Mouse (Mus musculus) gastrocnemius, postnatal 36 days (tissue): Measurements from ENCODE around the gene Ccsap. TPM values are rescaled to one million over a fixed set of nuclear protein-coding genes. Genes with fewer than 3 reads are reported as not detected.
"Not testable (repeated sequence)": the region's sequence is repeated elsewhere in the genome, so short reads cannot be mapped to it uniquely, and the experiment has no call there.

Source experiments
- DNase-seq, 2 experiments: peaks; one replicate each; pipeline ENCODE4 v3.0.0; 2022
- intact Hi-C: fragments of 180-260 bp; cut with DNase I; formaldehyde crosslinking; loops from one replicate; pipeline ENCODE4 v1.15.1; 2025
- total RNA-seq, 2 experiments: library from RNA; stranded (reverse); gene quantifications; 2 replicates each; pipeline ENCODE4 v1.2.3; 2021

Ccsap gene
- total RNA-seq, 2 experiments from 2014 or later, result 0.54 to 0.66 TPM

GRCm38 (mm10) chr8:123842086-123842485 is 17.9 kb downstream of the Ccsap start:
- intact Hi-C loops, result no loop called here
- no peak for DNase-seq

DNA sequence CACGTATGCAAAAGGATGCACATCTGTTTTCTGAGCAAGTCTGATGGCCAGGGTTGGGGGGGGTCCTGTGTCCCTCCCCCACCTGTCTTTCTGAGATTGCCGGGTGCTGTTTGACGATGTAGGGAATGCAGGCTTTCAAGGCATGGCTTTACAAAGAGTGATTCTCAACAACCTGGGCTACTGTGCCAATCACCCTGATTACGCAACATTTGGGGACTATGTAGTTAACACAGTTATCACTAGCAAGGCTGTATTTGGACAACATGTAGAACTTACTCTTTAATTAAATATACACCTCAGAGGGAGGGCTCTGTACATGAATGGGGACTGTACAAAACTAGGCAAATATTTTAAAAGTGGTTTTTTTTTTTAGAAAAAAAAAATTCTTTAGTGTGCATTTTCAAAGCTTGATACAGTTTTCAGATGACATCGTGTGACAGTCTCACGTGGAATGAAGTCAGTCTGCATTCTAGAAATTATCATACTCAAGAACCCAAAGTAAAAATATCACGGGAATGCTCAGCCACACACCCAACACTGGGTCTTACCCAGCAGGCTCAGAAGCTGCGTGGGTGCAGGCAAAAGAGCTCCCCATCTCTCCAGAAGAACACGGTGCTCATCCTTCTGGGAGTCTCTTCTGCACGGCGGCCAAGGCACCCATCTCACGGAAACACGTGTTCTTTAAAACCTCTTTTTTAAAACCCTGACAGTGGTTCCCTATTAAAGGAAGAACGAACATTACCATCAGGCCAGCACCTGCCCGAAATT is 19.2 kb downstream of the Ccsap start:
- no peak for DNase-seq
- intact Hi-C loops, result no loop called here

DNA sequence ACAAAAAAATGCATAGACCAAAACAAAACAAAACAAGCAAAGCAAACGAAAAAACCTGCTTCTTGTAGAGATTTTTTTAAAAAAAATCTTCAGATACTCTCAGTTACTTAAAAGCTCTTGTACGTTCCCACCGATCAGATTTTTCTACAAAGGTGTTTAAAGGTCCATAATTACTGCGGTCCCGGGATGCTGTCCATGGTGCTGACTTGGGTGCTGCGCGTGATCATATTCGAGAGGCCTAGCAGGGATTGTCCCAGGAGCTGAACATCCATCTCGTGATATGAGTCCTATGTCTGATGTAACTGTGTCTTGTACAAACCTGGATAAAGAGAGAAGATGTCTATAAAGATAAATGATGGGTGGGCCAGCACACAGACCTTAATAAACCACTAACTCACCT is 21.5 kb downstream of the Ccsap start:
- intact Hi-C loops, result no loop called here
- DNase-seq, result no peak

GRCm38 (mm10) chr8:123836354-123836753 is 23.7 kb downstream of the Ccsap start:
- intact Hi-C loops, result no loop called here
- no peak for DNase-seq

DNA sequence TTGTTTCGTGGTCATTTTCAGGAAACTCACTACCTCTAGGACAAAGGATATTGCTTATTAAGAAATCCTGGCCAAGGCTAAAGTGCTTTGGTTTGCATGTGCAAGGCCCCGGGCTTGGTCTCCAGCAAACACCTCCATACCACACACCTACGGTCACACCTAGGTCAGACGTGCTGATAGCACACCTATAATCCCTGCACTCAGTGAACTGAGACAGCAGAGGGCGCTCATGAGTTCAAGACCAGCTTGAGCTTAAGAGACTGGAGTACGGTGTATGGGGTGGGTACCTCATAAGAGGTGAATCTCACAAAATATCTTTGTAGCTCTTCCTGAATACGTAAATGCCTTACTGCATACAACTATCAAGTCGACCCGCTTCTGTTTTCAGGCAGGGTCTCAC is 24.6 kb downstream of the Ccsap start:
- intact Hi-C loops, result no loop called here
- peak in 1 of 2 experiments; percentile 49 for DNase-seq

DNA sequence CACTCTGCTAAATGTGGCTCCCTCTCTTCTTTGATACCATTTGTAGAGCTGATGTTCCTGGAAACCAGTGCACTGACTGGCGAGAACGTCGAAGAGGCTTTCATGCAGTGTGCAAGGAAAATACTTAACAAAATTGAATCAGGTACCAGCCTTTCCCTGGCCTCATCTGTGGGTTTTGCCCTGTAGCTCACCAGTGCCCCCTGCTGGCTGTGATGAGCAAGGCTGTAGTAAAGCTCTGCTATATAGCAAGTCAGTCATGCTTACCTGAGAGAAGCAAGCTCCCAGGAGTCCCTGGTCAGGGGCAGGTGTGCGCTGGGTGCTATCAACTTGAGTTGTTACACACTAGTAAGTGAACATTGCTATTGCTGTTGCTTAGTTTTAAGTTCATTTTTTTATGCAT is 27.3 kb downstream of the Ccsap start:
- intact Hi-C loops, result loop anchor here (1.0 kb wide), 1 partner anchor 43 kb away; no protein-coding TSS in a partner anchor

DNA sequence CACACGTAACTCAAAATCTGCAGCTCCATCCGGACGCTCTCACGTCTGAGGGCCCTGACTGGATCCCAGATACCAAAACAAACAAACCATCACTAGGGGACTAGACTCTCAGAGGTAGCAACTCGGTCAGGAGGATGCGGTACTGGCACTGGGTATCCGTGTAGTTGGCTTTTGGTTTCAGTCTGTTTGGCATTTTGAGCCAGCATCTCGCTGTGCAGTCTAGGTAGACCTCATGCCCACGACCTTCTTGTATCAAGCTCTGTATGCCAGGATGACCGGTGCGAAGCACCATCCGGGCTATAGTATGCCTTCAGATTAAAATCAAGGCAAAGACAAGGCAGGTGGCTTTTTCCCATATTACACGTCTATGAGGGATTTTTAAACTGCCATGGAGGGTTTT is 32.5 kb downstream of the Ccsap start:
- intact Hi-C loops, result no loop called here
- no peak for DNase-seq

More for the DNA sequence above, 27.3 kb downstream of the Ccsap start:
- DNase-seq, result peak; percentile 47 to 56

DNA sequence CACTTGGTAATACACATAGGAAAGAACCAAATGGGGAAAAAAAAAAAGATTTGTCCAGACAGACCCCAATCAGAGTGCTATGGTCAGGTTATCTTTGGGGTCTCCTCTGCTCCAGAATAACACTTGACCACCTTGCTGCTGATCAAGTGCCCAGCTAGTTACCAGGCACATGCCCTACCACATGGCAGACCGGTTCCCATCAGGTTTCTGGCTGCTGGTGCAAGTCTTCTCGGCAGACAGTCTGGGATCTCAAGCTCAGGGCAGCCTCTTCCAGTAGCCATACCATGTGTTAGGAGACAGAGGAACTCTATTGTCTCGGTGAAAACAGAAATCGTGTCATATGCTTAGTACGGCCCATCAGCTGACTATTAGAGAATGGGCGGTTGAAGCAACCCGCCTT is 33.3 kb downstream of the Ccsap start:
- DNase-seq, result no peak
- intact Hi-C loops, result no loop called here

DNA sequence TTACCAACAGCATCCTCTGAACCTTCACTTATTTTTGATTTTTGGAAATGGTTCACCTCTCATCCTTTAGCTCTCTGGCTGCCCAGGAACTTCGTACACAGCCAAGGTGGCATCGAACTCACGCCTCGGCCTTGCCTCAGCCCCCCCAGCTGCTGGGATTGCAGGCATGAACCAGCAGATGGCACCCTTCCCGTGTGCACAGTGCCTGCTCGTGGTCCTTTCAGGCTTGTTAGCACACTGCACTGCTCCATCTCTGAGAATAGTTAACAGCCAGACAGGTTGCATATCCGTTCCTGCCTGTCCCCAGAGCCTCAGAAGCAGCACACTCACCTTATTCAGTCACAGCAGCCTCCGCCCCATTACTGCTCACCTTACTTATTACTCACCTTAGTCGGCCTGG is 34.0 kb downstream of the Ccsap start:
- intact Hi-C loops, result no loop called here
- no peak for DNase-seq

GRCm38 (mm10) chr8:123823532-123824123 is 36.4 kb downstream of the Ccsap start:
- DNase-seq, result no peak

DNA sequence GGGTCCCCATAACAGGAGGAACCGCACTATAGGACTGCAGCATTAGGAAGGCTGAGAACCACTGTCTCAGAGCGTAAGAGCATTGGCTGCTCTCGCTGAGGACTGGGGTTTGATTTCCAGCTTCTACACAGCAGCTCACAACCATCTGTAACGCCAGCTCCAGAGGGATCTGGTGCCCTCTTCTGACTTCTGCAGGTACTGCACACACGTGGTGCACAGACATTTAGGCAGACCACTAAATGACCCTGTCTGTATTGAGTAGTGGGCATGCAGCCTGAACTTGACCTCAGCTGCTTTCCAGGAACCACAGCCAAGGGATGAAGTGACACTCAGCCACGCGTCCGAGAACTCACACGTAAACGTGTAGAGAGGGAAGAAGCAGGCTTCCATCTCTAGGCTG is 36.9 kb downstream of the Ccsap start:
- intact Hi-C loops, result no loop called here
- DNase-seq, result no peak

More at GRCm38 (mm10) chr8:123823532-123824123, 36.4 kb downstream of the Ccsap start:
- intact Hi-C loops, result no loop called here

GRCm38 (mm10) chr8:123820780-123821179 is 39.2 kb downstream of the Ccsap start:
- no peak for DNase-seq
- intact Hi-C loops, result no loop called here

DNA sequence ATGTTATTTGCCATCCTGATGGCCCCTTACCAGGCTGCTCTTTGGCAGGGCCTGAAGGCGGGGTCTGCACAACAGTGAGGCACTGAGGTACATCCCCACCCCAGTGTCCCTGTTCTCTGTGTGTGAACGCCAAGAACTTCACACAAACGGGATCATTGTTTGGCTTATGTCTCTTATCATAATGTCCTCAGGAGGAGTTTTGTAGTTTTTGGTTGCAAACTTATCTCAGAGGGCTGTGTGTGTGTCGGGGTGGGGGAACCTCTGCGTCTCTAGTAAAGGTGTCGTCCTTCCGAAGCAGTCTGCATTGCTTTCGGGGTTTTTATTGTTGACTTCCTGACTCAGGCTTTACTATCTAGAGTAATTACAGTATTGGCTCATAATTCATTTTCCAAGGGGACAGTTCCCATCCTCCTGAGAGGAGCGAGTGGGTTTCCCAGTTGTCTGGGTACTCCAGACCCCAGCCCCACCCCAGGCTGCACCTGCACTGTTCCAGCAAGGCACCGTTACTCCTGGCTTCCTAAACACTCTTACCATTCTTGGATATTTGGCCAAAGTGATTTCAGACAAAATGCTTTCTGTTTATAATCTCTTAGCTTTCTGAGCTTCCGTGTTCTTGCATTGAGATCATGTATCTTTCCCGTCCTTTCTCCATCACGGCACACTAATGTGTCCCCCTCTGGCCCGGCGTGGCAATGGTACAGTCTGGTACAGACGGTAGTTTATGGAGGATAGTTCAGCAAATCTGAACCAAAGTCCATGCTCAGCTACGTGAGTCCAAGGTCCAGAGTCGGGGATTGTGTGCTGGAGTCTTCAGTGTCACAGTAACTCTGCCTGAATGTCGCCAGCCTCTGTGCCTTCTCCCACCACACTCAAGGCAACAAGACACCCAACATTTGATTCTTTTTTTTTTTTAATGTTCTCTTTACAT is 40.1 kb downstream of the Ccsap start:
- DNase-seq, result no peak
- intact Hi-C loops, result no loop called here

DNA sequence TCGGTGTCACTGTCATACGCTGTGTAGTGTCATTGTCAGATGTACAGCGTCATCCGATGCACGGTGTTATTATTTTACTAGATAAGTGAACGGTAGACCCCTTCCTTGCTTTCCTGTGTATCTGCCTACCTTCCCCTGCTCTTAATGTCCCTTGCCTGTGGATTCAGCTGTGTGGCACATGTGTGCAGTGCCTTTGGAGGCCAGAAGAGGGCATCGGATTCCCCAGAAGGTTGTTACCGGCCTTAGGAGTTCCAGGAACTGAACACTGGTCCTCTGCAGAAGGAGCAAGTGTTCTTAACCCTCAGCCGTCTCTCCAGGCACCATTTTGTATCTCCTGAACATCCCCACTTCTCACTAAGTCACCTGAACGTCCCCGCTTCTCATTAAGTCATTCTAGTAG is 42.3 kb downstream of the Ccsap start:
- intact Hi-C loops, result no loop called here
- no peak for DNase-seq

GRCm38 (mm10) chr8:123816939-123817338 is 43.1 kb downstream of the Ccsap start:
- DNase-seq, result no peak
- intact Hi-C loops, result no loop called here

DNA sequence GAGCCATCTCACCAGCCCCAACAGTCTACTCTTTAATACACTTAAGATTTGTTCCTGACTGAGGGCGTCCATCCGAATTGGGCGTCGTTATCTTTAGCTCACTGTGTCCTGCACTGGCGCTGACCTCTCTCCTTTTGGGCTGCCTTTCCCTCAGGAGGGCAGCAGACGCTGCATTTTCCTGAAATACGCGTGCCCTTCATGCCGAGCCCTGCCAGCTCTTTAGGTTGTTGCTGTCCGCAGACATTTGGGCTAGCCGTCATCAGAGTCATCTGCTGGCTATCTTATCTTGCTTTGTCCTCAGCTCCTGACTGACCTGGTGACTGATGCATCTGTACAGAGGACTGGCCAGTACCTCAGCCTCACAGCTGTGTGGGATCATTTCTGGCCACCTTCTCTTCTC is 44.7 kb downstream of the Ccsap start:
- DNase-seq, result no peak
- intact Hi-C loops, result no loop called here

DNA sequence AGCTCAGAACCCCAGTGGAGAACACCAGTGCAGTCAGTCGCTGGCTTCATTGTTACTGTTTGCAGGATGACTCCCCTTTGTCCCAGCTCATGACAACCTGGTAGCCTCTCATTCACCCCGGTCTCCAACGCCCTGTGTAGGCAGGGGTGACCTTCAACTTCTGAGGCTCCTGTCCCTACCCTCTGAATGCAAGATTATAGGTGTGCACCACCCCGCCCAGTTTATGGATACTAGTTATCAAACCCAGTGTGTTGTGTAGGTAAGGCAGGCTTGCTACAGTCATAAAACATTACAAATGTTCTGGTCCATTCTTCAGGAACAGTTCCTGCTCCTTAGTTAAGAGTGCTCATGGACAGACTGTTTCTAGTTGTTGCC is 46.1 kb downstream of the Ccsap start:
- DNase-seq, result no peak
- intact Hi-C loops, result no loop called here

DNA sequence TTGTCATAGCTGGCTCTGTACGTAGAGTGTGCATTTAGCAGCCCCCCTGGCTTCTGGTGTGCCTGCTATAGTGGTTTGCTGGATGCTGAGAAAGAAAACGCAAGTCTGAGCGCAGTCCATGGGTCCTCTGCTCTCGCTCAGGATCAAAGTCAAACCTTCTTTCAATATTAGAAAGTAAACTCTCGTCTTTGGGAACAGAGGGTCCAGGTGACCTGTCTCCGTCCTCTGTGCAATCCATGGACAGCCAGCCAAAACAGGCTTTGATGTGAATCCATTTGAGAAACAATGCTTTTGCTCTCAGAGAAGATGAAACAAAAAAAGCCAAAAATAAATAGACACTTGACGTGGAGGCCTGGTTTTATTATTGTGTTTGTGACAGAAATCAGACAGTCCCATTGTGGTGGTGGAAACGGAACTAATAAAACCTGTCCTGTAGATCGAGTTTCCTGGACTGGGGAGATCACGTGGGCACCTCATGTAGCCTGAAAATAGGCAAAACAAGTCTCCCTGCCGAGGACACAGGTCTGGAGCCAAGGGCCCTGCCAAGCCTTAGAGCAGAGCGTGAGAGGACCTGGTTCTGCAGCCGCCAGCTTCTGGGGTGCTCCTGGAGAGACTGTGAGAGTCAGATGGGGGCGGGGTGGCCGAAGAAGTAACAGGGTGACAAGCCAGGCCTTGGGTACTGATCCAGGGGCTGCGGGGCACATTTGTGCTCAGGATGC is 46.7 kb downstream of the Ccsap start:
- intact Hi-C loops, result no loop called here
- no peak for DNase-seq

DNA sequence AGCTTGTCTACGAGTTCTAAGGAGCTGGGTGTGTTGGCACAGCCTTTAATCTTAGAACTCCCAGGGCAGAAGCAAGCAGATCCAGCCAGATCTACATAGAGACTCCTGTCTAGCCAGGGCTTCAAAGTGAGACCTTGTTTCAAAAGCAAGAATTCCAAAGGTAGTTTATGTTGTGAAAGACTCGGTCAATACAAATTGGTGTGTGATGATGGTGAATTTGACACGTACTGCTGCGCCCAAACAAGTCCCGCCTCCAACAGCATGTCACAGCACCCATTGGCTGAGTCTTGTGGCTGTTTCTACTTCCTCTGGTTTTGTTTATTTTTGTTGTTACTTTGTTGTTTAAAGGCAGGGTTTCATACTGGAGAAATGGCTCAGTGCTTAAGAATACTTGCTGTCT is 47.8 kb downstream of the Ccsap start:
- intact Hi-C loops, result no loop called here
- no peak for DNase-seq

GRCm38 (mm10) chr8:123809342-123809741 is 50.7 kb downstream of the Ccsap start:
- intact Hi-C loops, DNase-seq: not testable (repeated sequence)

DNA sequence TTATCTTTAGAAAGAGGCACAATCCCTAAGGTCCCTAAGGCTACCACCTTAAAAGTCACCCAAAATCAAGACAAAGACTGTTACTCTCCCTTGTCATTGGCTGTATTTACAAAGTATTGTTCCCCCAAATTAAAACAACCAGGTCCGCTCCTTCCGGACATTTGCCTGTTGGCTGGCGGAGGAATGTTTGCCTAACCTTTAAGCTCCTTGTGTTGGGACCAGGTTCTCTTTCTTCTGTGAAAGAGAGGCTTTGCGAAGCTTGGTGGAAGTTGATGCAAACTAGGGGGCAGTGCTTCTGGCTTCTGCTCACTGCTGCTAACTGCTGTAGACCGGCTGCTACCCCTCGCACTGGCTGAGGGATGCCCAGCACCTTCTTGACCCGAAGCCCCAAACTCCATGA is 51.3 kb downstream of the Ccsap start:
- no peak for DNase-seq
- intact Hi-C loops, result no loop called here
